Mouse (Mus musculus) adrenal gland, postnatal 0 days (tissue): ENCODE results near the gene Fbxl16. TPM values are rescaled to one million over a fixed set of nuclear protein-coding genes. Genes with fewer than 3 reads are reported as not detected.

ENCODE experiments used
- microRNA-seq: library from miRNA; unstranded; fragments of <30 nt; microRNA quantifications from one replicate; pipeline ENCODE4, GENCODE M21; 2016; ENCODE audit warnings: borderline replicate concordance; ENCODE audit not compliant: insufficient number of aligned reads
- polyA plus RNA-seq: library from polyadenylated mRNA; unstranded; fragments of >200 nt; fragmentation: Nextera tagmentation; extraction: Ambion mirVana; gene quantifications from 2 replicates; pipeline ENCODE4 v1.2.1, GENCODE M21; 2015

Fbxl16 gene
- polyA plus RNA-seq, 1 experiment from 2014 or later, result 12.1 TPM

Small RNAs within 50 kb of the gene (microRNA-seq; reads per million reads assigned to microRNA genes)
- not detected for gene Mir3082
- not detected for gene Mir6966

Other genes starting within 250 kb of the Fbxl16 start
- 2.1 and 2.4 TPM in 2 replicates for gene Sox8, start 238.4 kb upstream of the Fbxl16 start, polyA plus RNA-seq
- gene Lmf1, start 230.0 kb upstream of the Fbxl16 start, polyA plus RNA-seq, result 16.2 and 32.9 TPM in 2 replicates
- 5.1 and 5.4 TPM in 2 replicates for gene Gng13, start 91.9 kb upstream of the Fbxl16 start, polyA plus RNA-seq
- 4.2 and 6.3 TPM in 2 replicates for gene Chtf18, start 81.7 kb upstream of the Fbxl16 start, polyA plus RNA-seq
- gene Rpusd1, start 81.4 kb upstream of the Fbxl16 start, polyA plus RNA-seq, result 12.5 and 19.9 TPM in 2 replicates
- gene Mslnl, start 73.0 kb upstream of the Fbxl16 start, polyA plus RNA-seq, result 0.17 TPM in 1 of 2 replicates, not detected in the other
- 58.7 and 63.7 TPM in 2 replicates for gene Msln, start 54.7 kb upstream of the Fbxl16 start, polyA plus RNA-seq
- gene Narfl, start 35.3 kb upstream of the Fbxl16 start, polyA plus RNA-seq, result 21.6 and 30.4 TPM in 2 replicates
- 56.7 and 71.7 TPM in 2 replicates for gene Haghl, start 23.4 kb upstream of the Fbxl16 start, polyA plus RNA-seq
- gene Ccdc78, start 22.5 kb upstream of the Fbxl16 start, polyA plus RNA-seq, result 0.35 and 0.36 TPM in 2 replicates
- gene Fam173a, start 16.2 kb upstream of the Fbxl16 start, polyA plus RNA-seq, result 146 and 178 TPM in 2 replicates
- 0.39 TPM in 1 of 2 replicates, not detected in the other for gene AC134908.4, start 13.4 kb upstream of the Fbxl16 start, polyA plus RNA-seq
- gene Metrn, start 11.9 kb upstream of the Fbxl16 start, polyA plus RNA-seq, result 63.7 and 96.9 TPM in 2 replicates
- 10.9 and 18.4 TPM in 2 replicates for gene Wdr24, start 14.5 kb downstream of the Fbxl16 start, polyA plus RNA-seq
- gene Jmjd8, start 19.8 kb downstream of the Fbxl16 start, polyA plus RNA-seq, result 28.9 and 42.7 TPM in 2 replicates
- 212 and 318 TPM in 2 replicates for gene Stub1, start 24.3 kb downstream of the Fbxl16 start, polyA plus RNA-seq
- gene Rhbdl1, start 28.2 kb downstream of the Fbxl16 start, polyA plus RNA-seq, result 11.7 and 16.4 TPM in 2 replicates
- 2.3 and 4.6 TPM in 2 replicates for gene Gm20683, start 32.7 kb downstream of the Fbxl16 start, polyA plus RNA-seq
- 10.4 and 18.4 TPM in 2 replicates for gene Rhot2, start 35.8 kb downstream of the Fbxl16 start, polyA plus RNA-seq
- gene Wdr90, start 52.4 kb downstream of the Fbxl16 start, polyA plus RNA-seq, result 7.4 and 12.5 TPM in 2 replicates
- 272 and 300 TPM in 2 replicates for gene Mcrip2, start 59.7 kb downstream of the Fbxl16 start, polyA plus RNA-seq
- gene Mettl26, start 66.0 kb downstream of the Fbxl16 start, polyA plus RNA-seq, result 88.6 and 139 TPM in 2 replicates
- 0.36 and 0.51 TPM in 2 replicates for gene Wfikkn1, start 71.8 kb downstream of the Fbxl16 start, polyA plus RNA-seq
- gene Rab40c, start 110.6 kb downstream of the Fbxl16 start, polyA plus RNA-seq, result 20.0 and 27.4 TPM in 2 replicates
- 35.6 and 46.1 TPM in 2 replicates for gene Pigq, start 135.9 kb downstream of the Fbxl16 start, polyA plus RNA-seq
- 0.18 TPM in 1 of 2 replicates, not detected in the other for gene Nhlrc4, start 135.9 kb downstream of the Fbxl16 start, polyA plus RNA-seq
- 0.21 TPM in 1 of 2 replicates, not detected in the other for gene A930017K11Rik, start 143.5 kb downstream of the Fbxl16 start, polyA plus RNA-seq
- gene Capn15, start 176.7 kb downstream of the Fbxl16 start, polyA plus RNA-seq, result 9.1 and 11.3 TPM in 2 replicates